Mouse (Mus musculus) ES-Bruce4 (cell line): ENCODE results near the gene Fam83g. TPM values are rescaled to one million over a fixed set of nuclear protein-coding genes. Genes with fewer than 3 reads are reported as not detected.

Experiments used
- H3K27ac ChIP-seq: 2 replicates; pipeline ENCODE4 v1.5.1; 2012; ENCODE audit warnings: low read length, inconsistent platforms; ENCODE audit not compliant: insufficient read depth
- H3K27me3 ChIP-seq: 2 replicates; pipeline ENCODE4 v1.6.1; 2012; ENCODE audit warnings: mild to moderate bottlenecking, low read length, inconsistent platforms; ENCODE audit not compliant: control insufficient read depth, poor library complexity, insufficient read depth, severe bottlenecking
- H3K36me3 ChIP-seq: 2 replicates; pipeline ENCODE4 v1.6.1; 2012; ENCODE audit warnings: inconsistent platforms, mild to moderate bottlenecking, low read length, moderate library complexity; ENCODE audit not compliant: control insufficient read depth, poor library complexity, insufficient read depth, severe bottlenecking
- H3K4me1 ChIP-seq: one replicate; pipeline ENCODE4 v1.8.1; 2011; ENCODE audit warnings: low read length; ENCODE audit not compliant: control insufficient read depth, insufficient read depth
- H3K4me3 ChIP-seq: 2 replicates; pipeline ENCODE4 v1.5.1; 2011; ENCODE audit warnings: low read depth, mild to moderate bottlenecking, low read length
- H3K9ac ChIP-seq: 2 replicates; pipeline ENCODE4 v1.6.1; 2012; ENCODE audit warnings: low read depth, mild to moderate bottlenecking, inconsistent platforms; ENCODE audit not compliant: poor library complexity, severe bottlenecking
- H3K9me3 ChIP-seq: replicated peaks from 2 replicates; pipeline ENCODE4 v1.6.1; 2012; ENCODE audit warnings: mild to moderate bottlenecking, low read length, inconsistent platforms; ENCODE audit not compliant: control insufficient read depth, poor library complexity, insufficient read depth, severe bottlenecking
- CTCF ChIP-seq: IDR thresholded peaks from one replicate; pipeline ENCODE4 v1.8.1; 2011; ENCODE audit warnings: low read depth, low read length
- EP300 ChIP-seq: IDR thresholded peaks from 2 replicates; pipeline ENCODE4 v1.6.1; 2011; ENCODE audit warnings: low read depth, low read length; ENCODE audit not compliant: insufficient read depth
- POLR2A ChIP-seq: IDR thresholded peaks from one replicate; pipeline ENCODE4 v1.8.1; 2011; ENCODE audit warnings: low read length; ENCODE audit not compliant: insufficient read depth
- polyA plus RNA-seq: library from polyadenylated mRNA; stranded (reverse); fragments of >200 nt; gene quantifications from 2 replicates; pipeline ENCODE4 v1.2.4, GENCODE M21; 2011; ENCODE audit warnings: low read depth; ENCODE audit not compliant: missing spikeins, insufficient read depth, insufficient read length

Gene Fam83g
- polyA plus RNA-seq, 1 experiment, result 7.7 TPM

DNA sequence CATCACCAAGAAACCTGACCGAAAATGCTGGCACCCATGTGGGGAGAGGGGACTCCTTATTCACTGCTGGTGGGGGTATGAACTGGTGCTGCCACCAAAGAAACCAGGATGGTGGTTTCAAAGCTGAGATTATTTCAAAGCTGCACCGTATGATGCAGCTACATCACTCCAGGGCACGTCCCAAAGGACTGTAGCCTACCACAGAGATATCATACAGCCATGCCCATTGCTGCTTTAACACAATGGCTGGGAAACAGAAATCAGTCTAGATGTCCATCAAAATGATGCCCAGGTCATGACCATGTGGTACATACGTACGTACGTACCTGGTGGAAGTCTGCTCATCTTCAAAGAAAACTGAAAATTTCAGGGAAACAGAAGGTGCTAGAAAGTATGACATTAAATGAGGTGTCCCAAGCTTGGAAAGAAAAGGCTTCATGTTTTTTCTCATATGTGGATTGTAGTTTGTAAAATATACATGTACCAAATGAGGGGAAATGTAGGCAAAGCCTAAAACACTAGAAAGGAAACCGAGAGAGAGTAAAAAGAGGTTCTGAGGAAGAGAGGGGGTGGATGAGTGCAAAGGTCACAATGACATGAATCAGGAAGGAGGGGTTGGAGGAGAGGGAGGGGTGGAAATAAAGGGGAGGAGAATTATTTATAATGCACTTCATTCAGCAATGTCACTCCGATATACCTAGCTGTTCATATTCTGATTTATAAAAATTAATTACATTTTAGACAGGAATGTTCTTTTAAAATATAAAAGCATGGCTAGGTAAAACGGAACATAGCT lies 33.2 kb upstream of the Fam83g start:
- Histone ChIP-seq H3K4me1 (no peaks in the 10 kb centered on the region), H3K9ac (no peak overlapping the region), H3K9me3 (no peaks in the 10 kb centered on the region), H3K27ac (no peak overlapping the region), H3K27me3 (no peaks in the 10 kb centered on the region), H3K4me3 (no peak overlapping the region), H3K36me3 (no peaks in the 10 kb centered on the region)
- TF ChIP-seq EP300 (no peak), CTCF (no peak), POLR2A (no peak)

DNA sequence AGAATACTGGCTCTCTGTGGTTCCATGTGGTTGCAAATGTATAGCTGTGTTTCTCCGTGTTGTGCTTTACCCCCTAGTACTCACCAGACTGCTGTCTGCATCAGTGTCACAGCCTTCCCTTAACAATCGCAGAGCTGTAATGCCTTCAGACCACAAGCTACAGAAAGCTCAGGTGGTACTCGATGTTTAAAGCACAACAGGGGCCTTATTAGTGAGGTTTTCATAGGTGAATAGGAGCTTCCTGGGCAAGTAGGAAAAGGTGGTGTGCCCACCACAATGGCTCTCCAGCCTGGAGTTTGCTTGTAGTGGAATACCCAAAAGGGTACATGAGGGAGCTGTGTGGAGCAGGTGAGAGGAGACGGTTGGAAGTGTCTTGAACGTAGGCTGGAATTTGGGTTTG lies 31.7 kb upstream of the Fam83g start:
- H3K36me3 ChIP-seq, result no peaks in the 10 kb centered on the region
- H3K9ac ChIP-seq, result no peak overlapping the region
- TF ChIP-seq CTCF, result no peak
- TF ChIP-seq EP300, result no peak
- TF ChIP-seq POLR2A, result no peak
- H3K27ac ChIP-seq, result no peak overlapping the region
- no peaks in the 10 kb centered on the region for H3K4me1 ChIP-seq
- no peak overlapping the region for H3K4me3 ChIP-seq
- H3K27me3 ChIP-seq, result no peaks in the 10 kb centered on the region
- H3K9me3 ChIP-seq, result no peaks in the 10 kb centered on the region

DNA sequence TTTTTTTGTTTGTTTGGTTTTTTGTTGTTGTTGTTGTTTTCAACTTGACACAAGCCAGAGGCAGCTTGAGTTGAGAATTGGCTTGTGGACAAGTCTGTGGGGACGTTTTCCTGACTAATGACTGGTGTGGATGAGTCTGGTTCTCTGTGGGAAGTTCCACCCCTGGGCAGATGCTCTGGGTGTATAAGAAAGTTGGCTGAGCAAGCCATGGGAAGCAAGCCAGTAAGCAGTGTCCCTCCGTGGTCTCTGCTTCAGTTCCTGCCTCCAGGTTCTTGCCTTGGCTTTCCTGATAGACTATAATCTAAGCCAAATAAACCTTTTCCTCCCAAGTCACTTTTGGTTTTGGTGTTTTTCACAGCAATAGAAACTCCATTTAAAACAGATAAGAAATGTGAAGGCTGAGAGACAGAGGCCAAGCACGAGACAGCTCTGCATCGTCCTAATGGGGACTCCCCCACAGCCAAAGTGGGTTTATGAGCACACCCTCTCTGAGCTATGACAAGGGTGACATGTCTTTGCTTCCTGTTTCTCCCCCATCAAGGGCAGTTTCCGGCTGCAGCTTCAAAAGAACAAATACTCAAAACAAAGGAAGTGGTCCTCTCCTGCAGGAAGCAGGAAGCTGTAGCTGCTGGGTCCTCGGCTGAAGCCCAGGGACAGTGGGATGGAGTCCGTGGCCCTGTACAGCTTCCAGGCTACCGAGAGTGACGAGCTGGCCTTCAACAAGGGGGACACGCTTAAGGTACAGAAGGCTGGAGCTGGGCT lies 31.0 kb upstream of the Fam83g start, which contains the start of gene Grap:
Grap (plus strand) TSS at position 580 of the 762 bp plus-strand sequence.
- no peak within 1 kb of the TSS for H3K4me3 ChIP-seq
- no peaks in the 10 kb centered on the region for H3K36me3 ChIP-seq
- H3K9me3 ChIP-seq, result no peaks in the 10 kb centered on the region
- TF ChIP-seq CTCF, result no peak
- no peak for TF ChIP-seq POLR2A
- no peak within 1 kb of the TSS for H3K9ac ChIP-seq
- H3K4me1 ChIP-seq, result no peaks in the 10 kb centered on the region
- no peaks in the 10 kb centered on the region for H3K27me3 ChIP-seq
- H3K27ac ChIP-seq, result no peak within 1 kb of the TSS

DNA sequence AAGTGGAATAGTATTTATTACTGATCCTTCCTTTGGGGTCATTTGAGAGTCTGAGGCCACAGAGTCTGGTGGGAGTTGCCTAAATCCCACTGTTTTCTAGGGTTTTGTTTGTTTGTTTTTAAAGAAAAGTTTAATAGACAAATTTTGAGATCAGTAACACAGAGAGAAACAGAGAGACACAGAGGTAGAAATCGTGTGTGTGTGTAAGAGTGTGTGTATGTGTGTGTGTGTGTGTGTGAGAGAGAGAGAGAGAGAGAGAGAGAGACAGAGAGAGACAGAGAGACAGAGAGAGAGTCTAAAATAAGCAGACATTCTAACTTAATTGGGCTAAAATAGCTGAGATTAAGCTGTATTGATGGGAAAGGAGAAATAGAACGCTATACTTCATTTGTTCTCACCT lies 30.3 kb upstream of the Fam83g start:
- H3K27ac ChIP-seq, result no peak overlapping the region
- no peak overlapping the region for H3K9ac ChIP-seq
- no peak for TF ChIP-seq CTCF
- TF ChIP-seq POLR2A, result no peak
- no peak for TF ChIP-seq EP300
- no peaks in the 10 kb centered on the region for H3K27me3 ChIP-seq
- no peaks in the 10 kb centered on the region for H3K4me1 ChIP-seq
- H3K36me3 ChIP-seq, result no peaks in the 10 kb centered on the region
- H3K4me3 ChIP-seq, result no peak overlapping the region
- no peaks in the 10 kb centered on the region for H3K9me3 ChIP-seq

GRCm38 (mm10) chr11:61654786-61655311 lies 29.0 kb upstream of the Fam83g start:
- Histone ChIP-seq H3K27ac (no peak overlapping the region), H3K9me3 (no peaks in the 10 kb centered on the region), H3K4me3 (no peak overlapping the region), H3K4me1 (no peaks in the 10 kb centered on the region), H3K9ac (no peak overlapping the region), H3K27me3 (no peaks in the 10 kb centered on the region), H3K36me3 (no peaks in the 10 kb centered on the region)
- TF ChIP-seq CTCF (no peak), POLR2A (no peak), EP300 (no peak)

GRCm38 (mm10) chr11:61655649-61656048 lies 28.2 kb upstream of the Fam83g start:
- H3K27ac ChIP-seq, result no peak overlapping the region
- no peak for TF ChIP-seq EP300
- TF ChIP-seq CTCF, result no peak
- no peak for TF ChIP-seq POLR2A
- no peak overlapping the region for H3K9ac ChIP-seq
- H3K9me3 ChIP-seq, result no peaks in the 10 kb centered on the region
- no peak overlapping the region for H3K4me3 ChIP-seq
- no peaks in the 10 kb centered on the region for H3K4me1 ChIP-seq
- no peaks in the 10 kb centered on the region for H3K36me3 ChIP-seq
- no peaks in the 10 kb centered on the region for H3K27me3 ChIP-seq
